Mouse (Mus musculus) liver, adult (tissue): ENCODE measurements around the gene Gm20388.

Experiments used
- GATA4 ChIP-seq: IDR thresholded peaks from 2 replicates; pipeline ENCODE4 v1.6.1; 2014; ENCODE audit warnings: mild to moderate bottlenecking, low read length; ENCODE audit not compliant: insufficient replicate concordance

The Gm20388 gene

DNA sequence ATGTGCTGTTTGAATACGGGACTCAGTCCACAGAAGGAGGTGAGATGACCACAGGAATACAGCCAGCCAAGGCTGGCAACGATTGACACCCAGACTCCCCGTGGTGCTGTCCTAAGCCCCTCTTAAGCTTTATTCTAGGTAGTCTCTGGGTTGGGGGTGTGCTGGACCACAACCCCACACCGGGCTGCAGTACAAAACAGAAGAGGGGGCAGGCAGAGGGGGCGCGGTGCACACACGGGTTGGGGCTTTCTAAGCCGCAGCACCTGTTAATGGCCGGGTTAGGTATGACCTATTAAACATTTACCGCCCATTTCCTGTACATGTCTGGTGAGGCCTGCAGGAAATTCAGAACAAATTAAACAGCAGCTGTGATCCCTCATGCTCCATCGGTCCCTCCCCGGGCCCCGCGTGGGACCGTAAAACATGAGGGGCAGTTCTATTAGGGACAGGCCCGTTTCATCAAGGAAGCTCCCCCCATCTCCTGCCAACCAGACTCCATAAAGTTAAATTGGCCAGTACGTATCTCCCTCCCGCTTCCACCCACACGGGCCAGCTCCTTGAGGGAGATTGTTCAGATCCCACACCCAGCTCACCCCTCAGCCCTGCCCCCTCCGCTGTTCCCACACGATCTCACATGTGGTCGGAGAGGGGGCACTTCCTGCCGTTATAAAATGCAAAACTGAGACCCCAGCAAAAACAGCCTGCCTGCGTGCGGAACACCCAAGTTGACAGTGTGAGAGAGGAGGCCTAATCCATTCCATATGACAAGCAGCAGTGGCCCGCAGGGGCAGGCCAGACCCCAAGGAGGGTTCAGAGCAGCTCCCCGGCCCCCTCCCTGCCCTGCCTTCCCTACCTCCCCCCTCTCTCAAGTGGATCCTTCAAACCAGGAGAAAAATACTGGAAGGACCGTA is 1390.1 kb downstream of the Gm20388 start:
- no peak for TF ChIP-seq GATA4

DNA sequence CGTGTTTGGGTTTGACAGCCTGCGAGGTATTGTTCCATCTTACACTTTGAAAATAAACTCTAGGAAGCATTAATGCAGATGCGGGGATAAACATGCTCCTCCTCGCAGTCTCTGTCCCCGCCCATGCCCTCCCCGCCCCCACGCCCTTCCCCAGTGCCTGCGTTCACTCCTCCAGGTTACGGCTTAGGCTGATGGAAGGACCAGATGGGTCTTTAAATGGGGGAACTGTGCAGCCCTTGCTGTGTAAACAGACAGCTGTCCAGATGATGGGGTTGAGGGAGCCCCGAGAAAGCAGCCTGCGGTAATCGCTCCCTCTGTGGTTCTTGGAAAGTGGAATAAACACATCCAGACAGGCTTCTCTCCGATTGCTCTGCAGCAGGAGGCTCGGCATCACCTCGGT is 1390.8 kb downstream of the Gm20388 start:
- no peak for TF ChIP-seq GATA4

DNA sequence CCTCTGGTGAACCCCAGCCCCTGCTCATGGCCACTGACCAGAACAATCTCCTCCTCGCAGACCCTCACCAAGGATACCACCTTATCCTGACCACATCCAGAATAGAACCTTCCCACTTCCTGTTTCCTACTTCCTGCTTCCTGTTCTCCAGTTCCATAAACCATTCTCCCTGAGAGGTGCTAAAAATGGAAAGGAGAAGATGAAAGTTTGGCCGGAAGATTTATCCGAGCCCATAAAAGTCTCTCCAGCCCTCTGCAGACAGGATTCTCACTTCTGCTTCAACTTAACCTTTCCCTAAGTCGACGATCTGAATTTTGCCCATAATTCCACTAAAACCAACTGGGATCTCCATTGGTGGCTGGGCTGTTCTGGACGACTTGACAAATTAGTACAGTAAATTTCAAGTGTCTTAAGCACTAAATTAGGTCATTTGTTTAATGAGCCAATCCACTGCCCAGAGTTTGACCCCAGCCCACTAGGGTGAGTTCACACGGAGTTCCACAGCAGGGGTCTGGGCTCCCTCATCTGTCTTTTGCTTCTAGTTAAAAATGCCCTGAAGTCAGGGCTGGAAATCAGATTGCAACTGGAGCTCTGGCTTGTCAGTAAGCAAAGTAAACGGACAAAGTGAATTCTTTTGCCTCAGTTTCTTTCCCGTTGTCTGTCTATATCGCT is 1391.5 kb downstream of the Gm20388 start:
- TF ChIP-seq GATA4 = no peak

DNA sequence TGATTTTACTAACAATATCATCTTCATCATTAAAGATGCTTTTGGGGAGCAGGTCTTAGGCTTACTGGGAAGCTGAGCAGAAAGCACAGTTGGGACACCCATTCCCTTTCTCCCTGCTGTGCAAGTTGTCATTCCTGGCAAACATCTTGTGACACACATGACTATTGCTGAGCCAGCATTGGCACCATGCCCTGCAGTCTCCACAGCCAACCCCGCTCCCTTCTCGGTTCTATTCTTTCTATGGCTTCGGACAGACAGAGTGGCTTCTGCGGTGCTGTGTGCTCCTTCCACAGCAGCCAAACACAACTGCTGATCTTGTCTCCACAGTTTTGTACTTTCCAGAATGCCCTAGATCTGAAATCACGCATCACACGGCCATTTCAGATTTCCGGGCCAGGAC is 1397.1 kb downstream of the Gm20388 start:
- no peak for TF ChIP-seq GATA4

DNA sequence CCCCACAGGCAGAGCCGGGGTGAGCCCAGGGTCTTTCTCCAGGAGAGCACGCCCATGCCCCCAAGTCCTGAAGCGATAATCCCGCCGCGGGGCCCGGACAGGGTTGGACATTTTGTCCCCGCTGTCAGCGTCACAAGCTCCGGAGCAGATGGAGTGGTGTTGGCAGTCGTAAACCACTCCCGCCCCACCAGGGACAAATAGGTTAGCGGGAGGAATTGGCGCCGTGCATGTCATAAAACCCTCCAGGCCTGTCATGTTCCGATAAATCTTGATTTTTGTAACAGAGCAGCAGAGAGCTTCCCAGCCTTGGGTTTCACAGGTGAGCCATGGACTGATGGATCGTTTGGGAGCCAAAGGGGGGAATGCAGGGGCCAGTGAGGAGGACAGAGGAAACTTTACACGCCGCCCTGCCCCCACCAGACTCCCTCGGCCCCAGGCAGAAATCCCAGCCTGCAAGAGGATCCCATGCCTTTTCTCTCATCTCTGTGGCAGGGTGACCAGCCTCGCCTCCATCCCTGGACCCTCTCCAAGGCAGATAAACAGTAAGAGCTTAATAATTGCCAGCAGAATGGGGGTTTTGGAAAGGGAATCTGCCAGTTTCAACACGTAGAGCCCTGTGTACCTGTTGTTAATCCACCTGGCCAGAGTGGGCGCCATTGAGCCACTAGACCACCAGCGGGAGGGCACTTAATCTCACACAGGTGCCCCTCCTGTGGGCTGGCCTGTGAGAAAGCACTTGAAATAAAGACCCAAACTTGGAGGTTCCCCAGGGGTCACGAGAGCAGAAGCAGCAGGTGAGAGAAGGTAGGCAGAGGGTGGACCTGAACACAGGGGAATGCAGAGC is 1400.6 kb downstream of the Gm20388 start:
- no peak for TF ChIP-seq GATA4

DNA sequence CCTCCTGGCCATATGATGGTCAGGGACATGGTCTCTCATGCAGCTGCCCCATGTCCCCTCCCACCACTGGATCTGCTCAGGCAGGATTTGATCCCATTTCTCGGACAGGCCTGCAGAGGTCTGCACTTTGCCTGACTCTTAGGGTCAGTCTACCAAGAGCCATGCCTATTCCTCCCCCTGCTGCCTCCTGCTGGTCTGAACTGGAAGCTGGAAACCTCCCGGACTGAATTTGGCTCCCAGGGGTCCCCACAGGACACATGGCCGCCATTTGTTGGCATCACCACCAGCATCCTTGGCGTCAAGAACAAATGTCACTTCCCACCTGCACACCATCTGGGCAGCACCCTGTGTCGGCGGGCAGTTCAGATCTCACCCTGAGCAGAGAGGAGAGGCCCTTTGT is 1402.8 kb downstream of the Gm20388 start:
- TF ChIP-seq GATA4 = no peak

DNA sequence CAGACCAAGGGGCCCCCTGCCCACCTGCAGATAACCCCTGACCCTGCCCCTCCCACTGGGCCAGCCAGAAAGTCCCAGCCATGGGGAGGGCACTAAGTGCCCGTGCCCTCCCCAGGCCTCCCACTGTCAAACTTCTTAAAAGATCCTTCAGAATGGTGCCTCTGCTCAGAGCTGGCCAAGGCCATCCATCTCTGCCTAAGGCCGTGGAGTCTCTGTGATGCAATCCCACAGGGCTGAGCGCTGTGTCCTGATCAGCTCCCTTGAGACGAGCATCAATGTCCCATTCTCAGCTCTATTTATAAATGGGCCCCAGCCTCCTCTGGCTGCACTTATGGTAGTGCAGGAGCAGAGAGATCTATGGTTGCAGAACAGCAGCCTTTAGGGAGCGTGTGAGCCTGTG is 1403.4 kb downstream of the Gm20388 start:
- no peak for TF ChIP-seq GATA4

DNA sequence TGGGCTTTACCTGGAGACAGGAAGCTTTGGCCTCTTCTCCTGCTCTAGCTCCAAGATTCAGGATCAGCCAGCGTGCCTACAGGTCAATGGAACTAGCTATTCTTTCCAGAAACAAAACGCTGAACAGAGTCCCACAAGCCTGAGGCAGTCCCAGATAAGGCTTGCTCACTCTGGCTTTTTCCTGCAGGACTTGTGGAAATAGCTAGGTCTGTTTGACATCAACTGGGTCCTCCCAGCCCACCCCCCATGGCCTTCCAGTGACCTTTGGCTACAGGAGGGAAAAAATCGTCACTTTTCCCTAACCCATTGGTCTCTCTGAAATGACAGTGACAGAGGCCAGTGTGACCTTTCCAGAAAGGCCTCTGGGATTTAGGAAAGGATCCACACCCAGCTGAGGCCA is 1404.9 kb downstream of the Gm20388 start:
- TF ChIP-seq GATA4 = no peak

DNA sequence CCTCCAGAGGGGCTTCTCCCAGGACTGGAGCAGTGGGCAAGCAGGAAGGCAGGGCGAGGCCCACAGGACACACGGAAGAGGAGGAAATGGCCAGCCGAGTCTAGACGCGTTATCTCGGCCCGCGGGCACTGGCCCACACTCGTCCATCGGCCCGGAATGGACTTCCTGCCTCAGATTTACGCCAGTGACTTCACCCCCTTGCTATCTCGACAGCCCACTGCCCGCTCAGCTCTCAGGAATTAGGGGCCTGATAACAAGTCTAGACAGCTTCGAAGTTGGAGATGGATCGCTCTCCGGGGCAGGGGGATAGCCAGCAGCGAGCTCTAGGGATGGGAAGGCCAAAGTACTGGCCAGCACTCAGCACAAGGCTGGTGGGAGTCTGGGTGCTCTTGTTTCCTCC is 1405.4 kb downstream of the Gm20388 start:
- TF ChIP-seq GATA4 = peak; percentile 88; the same call in 1 of the 2 replicates

DNA sequence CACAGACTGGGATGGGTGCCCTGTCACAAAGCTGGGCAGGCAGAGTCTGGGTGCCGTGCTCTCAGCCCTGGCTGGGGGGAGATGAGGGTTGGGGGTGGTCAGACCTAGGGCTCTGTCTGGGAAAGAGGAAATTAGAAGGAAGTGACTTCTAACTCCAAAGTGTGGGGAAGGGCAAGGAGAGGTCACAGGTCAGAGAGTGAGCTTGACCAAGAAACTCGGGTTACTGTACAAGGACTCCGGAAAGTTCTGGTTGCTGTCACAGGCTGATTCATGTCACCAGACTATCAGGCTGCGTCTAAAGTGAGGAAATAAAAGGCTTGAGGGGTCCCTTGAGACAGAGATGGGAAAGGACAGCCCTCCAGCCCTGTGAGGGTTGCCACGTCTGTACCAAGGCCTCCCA is 1408.8 kb downstream of the Gm20388 start:
- TF ChIP-seq GATA4 = no peak

DNA sequence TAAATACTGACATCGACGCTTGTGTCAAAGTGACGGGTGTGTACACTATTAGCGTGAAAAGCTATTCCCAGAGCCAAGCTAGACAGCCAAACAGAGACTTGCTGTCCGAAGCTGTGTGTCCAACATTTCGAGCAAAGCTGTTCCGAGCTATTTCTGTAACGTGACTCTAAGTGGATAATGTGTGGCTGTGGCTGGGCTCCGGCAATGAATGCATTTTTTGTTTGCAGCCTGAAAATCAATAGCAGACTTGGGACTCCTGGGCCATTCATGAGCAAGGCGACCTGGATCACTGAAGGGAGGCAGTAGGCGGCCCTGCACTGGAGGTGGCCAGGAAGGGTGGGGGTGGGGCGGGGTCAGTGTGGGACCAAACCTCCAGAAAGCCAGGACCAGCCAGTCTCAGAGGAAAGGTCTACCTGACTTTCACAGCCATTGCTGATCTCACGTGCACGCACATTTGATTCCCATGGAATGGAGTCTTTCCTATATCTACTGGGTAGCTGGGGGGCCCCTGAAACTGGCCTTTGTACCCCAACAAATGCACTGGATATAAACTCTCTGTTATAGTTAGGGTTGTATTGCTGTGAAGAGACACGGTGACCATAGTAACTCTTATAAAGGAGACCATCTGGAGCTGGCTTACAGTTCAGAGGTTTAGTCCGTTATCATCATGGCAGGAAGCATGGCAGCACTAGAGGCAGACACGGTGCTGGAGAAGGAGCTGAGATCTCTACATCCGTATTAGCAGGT is 1415.7 kb downstream of the Gm20388 start:
- TF ChIP-seq GATA4 = no peak

DNA sequence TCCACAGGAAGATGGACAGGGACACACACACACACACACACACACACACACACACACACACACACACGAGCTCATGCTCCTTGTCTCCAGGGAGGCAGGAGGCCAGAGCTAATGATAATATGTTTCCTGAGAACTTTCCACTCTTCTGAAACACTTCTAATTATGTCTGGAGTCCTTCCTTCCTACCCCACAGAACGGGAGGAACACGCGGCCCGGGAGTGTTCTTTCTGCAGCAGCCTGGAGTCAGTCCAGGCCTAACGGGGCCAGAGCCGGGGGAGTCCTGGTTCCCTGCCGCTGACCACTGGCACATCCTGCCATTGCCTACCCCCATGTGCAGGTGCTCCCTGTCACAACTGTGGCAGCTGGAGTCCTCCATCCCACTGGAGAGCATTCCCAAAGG is 1421.8 kb downstream of the Gm20388 start:
- TF ChIP-seq GATA4 = peak; percentile 84; the same call in 1 of the 2 replicates

DNA sequence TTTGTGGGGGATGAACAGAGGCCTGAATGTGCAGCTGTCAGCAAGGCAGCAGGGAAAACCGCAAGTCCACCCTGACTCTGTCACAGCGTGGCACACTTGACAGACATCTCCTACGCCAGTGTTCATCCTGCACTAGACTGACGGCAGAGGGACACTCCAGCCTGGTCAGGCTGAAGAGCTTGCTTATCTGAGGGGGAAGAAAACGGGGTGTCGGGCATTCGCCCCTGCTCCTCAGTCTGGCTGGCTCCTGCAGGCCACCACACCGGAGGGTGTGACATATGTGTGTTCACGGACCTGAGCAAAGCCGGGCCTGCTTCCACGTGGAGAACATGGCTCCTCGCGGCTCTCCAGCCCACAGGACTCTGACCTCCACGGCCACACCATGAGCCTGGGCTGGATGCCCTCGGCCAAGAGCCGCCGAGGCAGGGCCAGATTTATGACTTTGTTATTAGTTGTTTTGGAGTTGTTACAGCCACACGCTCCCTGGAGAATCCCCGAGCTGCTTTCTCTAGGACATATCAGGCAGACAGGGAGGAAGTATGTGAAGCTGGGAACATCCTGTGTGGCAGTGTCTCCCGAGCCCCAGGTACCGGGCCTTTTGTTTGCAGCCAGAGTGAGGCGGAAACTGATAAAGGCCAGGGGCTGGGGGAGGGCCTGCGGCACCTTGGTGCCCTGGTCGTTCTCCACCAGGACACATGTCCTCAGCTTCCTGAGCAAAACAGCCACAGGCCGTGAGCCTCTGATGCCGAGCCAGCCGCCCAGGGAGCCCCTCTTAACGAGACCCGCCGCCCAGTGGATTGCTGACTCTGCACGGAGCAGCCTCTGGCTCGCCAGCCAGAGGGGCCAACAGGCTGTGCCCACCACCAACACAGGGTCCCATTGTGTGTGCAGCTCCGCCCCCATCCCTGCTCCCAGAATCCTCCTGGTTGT is 1424.1 kb downstream of the Gm20388 start:
- TF ChIP-seq GATA4 = peak; percentile 61; the same call in 1 of the 2 replicates

DNA sequence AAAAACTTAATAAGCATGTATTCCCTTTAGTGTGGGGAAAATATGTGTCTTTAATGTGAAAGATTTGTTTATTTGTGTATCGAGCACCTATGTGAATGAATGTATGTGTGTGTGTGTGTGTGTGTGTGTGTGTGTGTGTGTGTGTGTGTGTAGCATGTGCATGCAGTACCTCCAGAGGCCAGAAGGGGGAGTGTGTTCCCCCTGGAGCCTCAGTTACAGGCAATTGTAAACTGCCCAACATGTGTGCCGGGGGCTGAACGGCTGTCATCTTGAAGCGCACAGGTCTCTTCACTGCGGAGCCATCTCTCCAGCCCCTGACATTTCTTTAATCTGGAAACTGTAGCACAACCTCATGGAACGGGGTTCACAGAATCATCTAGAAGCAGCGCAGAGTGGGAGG is 1425.0 kb downstream of the Gm20388 start:
- no peak for TF ChIP-seq GATA4

DNA sequence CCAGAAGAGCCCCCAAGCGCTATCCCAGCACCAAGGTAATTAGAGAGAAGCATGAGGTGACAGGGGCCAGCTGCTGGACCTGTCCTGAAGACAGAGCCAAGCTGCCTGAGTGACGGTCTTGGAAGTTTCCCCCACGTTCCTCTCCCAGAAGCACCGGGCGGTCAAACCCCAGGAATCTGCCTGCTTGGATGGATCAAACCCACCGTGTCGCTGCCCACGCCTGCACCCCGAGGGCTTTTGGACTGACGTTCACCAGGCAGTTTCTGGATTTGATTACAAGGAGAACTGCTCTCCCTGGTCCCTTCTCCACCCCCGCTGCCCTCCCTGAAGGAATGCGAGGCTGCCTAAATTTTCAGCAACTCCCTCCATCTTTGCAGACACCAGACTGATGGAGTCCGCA is 1432.3 kb downstream of the Gm20388 start:
- TF ChIP-seq GATA4 = no peak
